Mouse (Mus musculus): ENCODE results near the gene Caskin2.
"Not testable (repeated sequence)": the region's sequence is repeated elsewhere in the genome, so short reads cannot be mapped to it uniquely, and the experiment has no call there.

The Caskin2 gene

GRCm38 (mm10) chr11:115764698-115765097, 48.7 kb downstream of the Caskin2 start:
- DNase-seq (ENCODE audit: low spot score): no peak

- not testable (repeated sequence) for DNase-seq (ENCODE audit: low spot score)
Measured at GRCm38 (mm10) chr11:115762176-115762575, 51.3 kb downstream of the Caskin2 start.

GRCm38 (mm10) chr11:115753485-115753884, 60.0 kb downstream of the Caskin2 start:
- no peak for DNase-seq (ENCODE audit: low spot score)

- DNase-seq (ENCODE audit: low spot score): no peak
Measured at GRCm38 (mm10) chr11:115752653-115753052, 60.8 kb downstream of the Caskin2 start.

- no peak for DNase-seq (ENCODE audit: low spot score)
Measured at GRCm38 (mm10) chr11:115751725-115752124, 61.7 kb downstream of the Caskin2 start.

- DNase-seq (ENCODE audit: low spot score): no peak
Measured at GRCm38 (mm10) chr11:115749834-115750233, 63.6 kb downstream of the Caskin2 start.

All from layer of hippocampus, adult 11-12 months (tissue).